Mouse (Mus musculus) midbrain, embryonic 12.5 days (tissue): ENCODE results near the gene Vamp4. TPM values are rescaled to one million over a fixed set of nuclear protein-coding genes. Genes with fewer than 3 reads are reported as not detected.

Experiments
- ATAC-seq: fragments of 200-750 bp; cut with Nextera tagmentation; 2 replicates; pipeline ENCODE4 v1.8.0; 2017; ENCODE audit warnings: low read depth, moderate TSS enrichment, moderate library complexity; ENCODE audit not compliant: low FRiP score
- H3K27ac ChIP-seq: fragments of 300-500 bp; sonication (generic); replicated peaks from 2 replicates; pipeline ENCODE4 v1.5.1; 2016; ENCODE audit warnings: mild to moderate bottlenecking
- H3K27me3 ChIP-seq: fragments of 300-500 bp; sonication (generic); 2 replicates; pipeline ENCODE4 v1.6.1; 2016; ENCODE audit warnings: mild to moderate bottlenecking
- H3K36me3 ChIP-seq: fragments of 300-500 bp; sonication (generic); 2 replicates; pipeline ENCODE4 v1.6.1; 2016
- H3K4me1 ChIP-seq: fragments of 300-500 bp; sonication (generic); 2 replicates; pipeline ENCODE4 v1.6.1; 2016
- H3K4me2 ChIP-seq: fragments of 300-500 bp; sonication (generic); replicated peaks from 2 replicates; pipeline ENCODE4 v1.6.1; 2016; ENCODE audit warnings: mild to moderate bottlenecking, moderate library complexity
- H3K4me3 ChIP-seq: fragments of 300-500 bp; sonication (generic); 2 replicates; pipeline ENCODE4 v1.5.1; 2016; ENCODE audit warnings: mild to moderate bottlenecking
- H3K9ac ChIP-seq: fragments of 300-500 bp; sonication (generic); replicated peaks from 2 replicates; pipeline ENCODE4 v1.6.1; 2016; ENCODE audit warnings: mild to moderate bottlenecking, moderate library complexity
- H3K9me3 ChIP-seq: fragments of 300-500 bp; sonication (generic); 2 replicates; pipeline ENCODE4 v1.6.1; 2016; ENCODE audit warnings: mild to moderate bottlenecking
- WGBS: fragments of 180-500 bp; shearing (Covaris S2); methylation state at CpG from one replicate; pipeline ENCODE4 v1.1.7; 2016; 5-methylcytosine and 5-hydroxymethylcytosine counted together
- polyA plus RNA-seq: library from polyadenylated mRNA; unstranded; fragments of >200 nt; fragmentation: Nextera tagmentation; extraction: Ambion mirVana; gene quantifications from 2 replicates; pipeline ENCODE4 v1.2.1, GENCODE M21; 2016

The Vamp4 gene
- polyA plus RNA-seq = 66.0 and 68.8 TPM in 2 replicates

DNA sequence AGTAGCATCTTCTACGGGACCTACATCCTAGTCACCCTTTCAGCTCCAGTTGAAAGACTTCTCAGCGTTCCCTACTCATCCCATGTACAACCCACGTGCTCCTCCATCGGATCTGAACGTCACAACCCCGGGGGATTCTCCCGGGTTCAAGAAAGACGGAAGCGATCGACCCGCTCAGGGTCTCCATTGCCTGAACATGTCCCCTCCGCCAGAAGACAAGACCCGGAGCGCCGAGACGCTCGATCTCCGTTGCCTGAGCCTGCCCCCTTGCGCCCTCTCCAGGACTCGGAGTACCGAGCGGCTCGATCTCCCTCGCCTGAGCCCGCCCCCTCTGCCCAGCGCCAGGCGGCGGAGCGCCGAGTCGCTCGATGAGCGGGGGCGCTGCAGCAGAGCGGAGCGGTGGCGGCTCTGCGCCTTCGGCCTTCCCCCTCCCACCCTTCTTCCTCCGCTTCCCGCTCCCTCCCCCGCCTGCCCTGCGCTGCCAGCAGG, at the start of gene Vamp4:
Vamp4 (plus strand) TSS at position 256 of the 489 bp plus-strand sequence.
- peaks cover 12% of the 10 kb centered on the region; the same call in 1 of the 2 replicates for H3K4me1 ChIP-seq
- peak within 1 kb of the TSS; percentile 92 for H3K27ac ChIP-seq
- H3K4me2 ChIP-seq = peak within 1 kb of the TSS; percentile 71
- H3K9ac ChIP-seq = peak within 1 kb of the TSS; percentile 89
- peaks cover 12% of the 10 kb centered on the region for H3K36me3 ChIP-seq
- WGBS = under 1% methylated on average over 39 of the region's 43 CpGs
- peak; percentile 97 for ATAC-seq
- no peaks in the 10 kb centered on the region for H3K27me3 ChIP-seq
- peak within 1 kb of the TSS; percentile 89 for H3K4me3 ChIP-seq
- H3K9me3 ChIP-seq = no peaks in the 10 kb centered on the region

DNA sequence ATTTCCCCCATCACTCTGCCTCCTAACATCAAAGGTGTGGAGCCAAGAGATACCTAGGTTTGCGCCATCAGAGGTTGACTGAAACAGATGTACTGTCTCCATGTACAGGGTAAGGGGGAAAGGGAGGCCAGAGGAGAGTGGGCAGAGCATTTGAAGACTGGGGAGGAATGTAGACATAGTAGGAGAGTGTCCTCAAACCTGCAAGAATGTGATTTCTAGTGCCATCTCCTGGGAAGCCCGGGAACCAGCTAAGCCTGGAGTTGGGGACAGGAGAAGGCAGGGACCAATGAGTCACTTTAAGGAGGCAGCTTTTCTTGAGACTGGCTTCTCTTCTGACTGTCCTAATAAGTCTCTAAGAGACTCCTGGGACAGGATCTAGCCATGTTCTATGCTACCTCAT, 40.7 kb upstream of the Vamp4 start:
- no peaks in the 10 kb centered on the region for H3K9me3 ChIP-seq
- H3K9ac ChIP-seq = no peak overlapping the region
- WGBS = 67% methylated on average over 2 of the region's 2 CpGs
- no peaks in the 10 kb centered on the region for H3K27me3 ChIP-seq
- H3K4me3 ChIP-seq = no peak overlapping the region
- no peaks in the 10 kb centered on the region for H3K4me1 ChIP-seq
- ATAC-seq = no peak
- no peak overlapping the region for H3K27ac ChIP-seq
- no peak overlapping the region for H3K4me2 ChIP-seq
- H3K36me3 ChIP-seq = peaks cover 29% of the 10 kb centered on the region

DNA sequence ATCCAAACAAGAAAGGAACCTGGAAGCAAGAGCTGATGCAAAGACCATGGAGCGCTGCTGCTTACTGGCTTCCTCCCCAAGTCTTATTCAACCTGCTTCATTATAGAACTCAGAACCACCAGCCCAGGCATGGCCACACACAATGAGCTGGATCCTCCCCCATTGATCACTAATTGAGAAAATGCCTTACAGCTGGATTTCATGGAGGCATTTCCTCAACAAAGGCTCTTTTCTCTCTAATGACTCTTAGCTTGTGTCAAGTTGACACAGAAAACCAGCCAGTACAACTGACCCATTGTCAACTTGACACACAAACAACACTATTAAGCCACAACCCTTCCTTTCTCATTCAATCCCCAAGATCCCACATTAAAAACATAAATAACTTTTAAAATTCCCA, 39.6 kb upstream of the Vamp4 start:
- Histone ChIP-seq H3K4me3 (no peak overlapping the region), H3K36me3 (peaks cover 39% of the 10 kb centered on the region), H3K4me1 (no peaks in the 10 kb centered on the region), H3K27me3 (no peaks in the 10 kb centered on the region), H3K9ac (no peak overlapping the region), H3K27ac (no peak overlapping the region), H3K9me3 (no peaks in the 10 kb centered on the region), H3K4me2 (no peak overlapping the region)
- no peak for ATAC-seq
- WGBS = 85% methylated on average over 1 of the region's 1 CpGs

- H3K9me3 ChIP-seq = no peaks in the 10 kb centered on the region
- H3K27ac ChIP-seq = no peak overlapping the region
- H3K4me1 ChIP-seq = no peaks in the 10 kb centered on the region
- H3K4me2 ChIP-seq = no peak overlapping the region
- no peak overlapping the region for H3K4me3 ChIP-seq
- 77% methylated on average over 4 of the region's 4 CpGs for WGBS
- H3K36me3 ChIP-seq = peaks cover 49% of the 10 kb centered on the region
- H3K27me3 ChIP-seq = no peaks in the 10 kb centered on the region
- no peak overlapping the region for H3K9ac ChIP-seq
- no peak for ATAC-seq
Measured at GRCm38 (mm10) chr1:162531584-162531983, 38.7 kb upstream of the Vamp4 start.

- Histone ChIP-seq H3K27ac (no peak overlapping the region), H3K4me1 (no peaks in the 10 kb centered on the region), H3K9ac (no peak overlapping the region), H3K4me2 (no peak overlapping the region), H3K36me3 (peaks cover 56% of the 10 kb centered on the region), H3K9me3 (no peaks in the 10 kb centered on the region), H3K4me3 (no peak overlapping the region), H3K27me3 (no peaks in the 10 kb centered on the region)
- no peak for ATAC-seq
- 83% methylated on average over 4 of the region's 4 CpGs for WGBS
Measured at GRCm38 (mm10) chr1:162532330-162532729, 38.0 kb upstream of the Vamp4 start.

DNA sequence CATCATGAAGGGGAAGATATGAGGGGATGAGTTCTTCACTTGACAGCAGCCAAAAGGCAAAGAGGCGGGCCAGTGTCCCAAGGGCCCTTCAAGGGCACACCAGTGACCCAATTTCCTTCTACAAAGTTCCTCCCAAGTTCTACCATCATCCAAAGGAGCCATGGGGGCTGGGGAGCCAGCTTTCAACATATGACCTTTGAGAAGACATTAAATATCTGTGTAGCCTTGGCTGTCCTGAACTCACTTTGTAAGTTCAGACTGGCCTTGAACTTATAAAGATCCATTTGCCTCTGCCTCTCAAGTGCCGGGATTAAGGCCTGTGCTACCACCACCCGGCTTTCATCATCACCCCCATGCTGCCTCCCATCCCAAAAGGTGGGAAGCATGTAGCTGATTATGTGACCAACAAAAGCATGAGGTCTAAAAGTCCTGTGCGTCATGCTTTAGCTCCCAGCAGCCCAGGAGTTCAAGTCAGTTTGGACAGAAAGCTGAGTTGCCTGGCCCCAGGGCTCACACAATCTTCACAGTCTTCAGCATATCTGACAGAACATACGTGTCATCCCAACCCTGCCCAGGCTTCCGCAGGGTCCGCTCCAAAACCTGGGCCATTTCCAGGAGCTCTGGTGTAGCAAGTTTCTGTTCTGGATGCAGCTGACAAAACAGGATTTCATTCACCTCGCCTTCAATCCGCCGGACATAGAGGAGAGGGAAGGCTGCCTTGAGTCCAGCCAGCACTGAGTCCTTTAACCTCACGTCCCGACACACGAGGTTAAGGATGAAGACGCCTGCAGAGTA, 36.4 kb upstream of the Vamp4 start:
- H3K4me3 ChIP-seq = no peak overlapping the region
- no peak overlapping the region for H3K27ac ChIP-seq
- no peaks in the 10 kb centered on the region for H3K27me3 ChIP-seq
- no peak overlapping the region for H3K4me2 ChIP-seq
- no peaks in the 10 kb centered on the region for H3K4me1 ChIP-seq
- H3K36me3 ChIP-seq = peaks cover 70% of the 10 kb centered on the region
- ATAC-seq = no peak
- no peaks in the 10 kb centered on the region for H3K9me3 ChIP-seq
- 95% methylated on average over 14 of the region's 14 CpGs for WGBS
- H3K9ac ChIP-seq = no peak overlapping the region

DNA sequence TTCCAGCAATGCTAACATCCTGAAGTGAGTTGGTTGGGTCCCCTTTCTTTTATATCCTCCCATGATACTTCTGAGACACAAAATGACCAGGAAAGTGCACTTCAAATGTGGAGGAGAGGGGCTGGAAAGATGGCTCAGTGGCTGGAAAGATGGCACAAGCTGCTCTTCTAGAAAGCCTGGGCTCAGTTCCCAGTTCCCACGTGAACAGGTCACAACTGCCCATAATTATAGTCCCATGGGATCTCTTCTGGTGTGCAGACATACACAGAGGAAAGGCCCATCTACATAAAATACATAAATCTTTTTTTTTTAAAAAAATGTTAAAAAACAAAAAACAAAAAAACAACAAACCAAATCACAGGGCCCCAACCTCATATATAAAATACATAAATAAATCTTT, 27.1 kb upstream of the Vamp4 start:
- Histone ChIP-seq H3K4me2 (no peak overlapping the region), H3K4me1 (peaks cover 13% of the 10 kb centered on the region), H3K4me3 (no peak overlapping the region), H3K36me3 (peaks cover 77% of the 10 kb centered on the region), H3K27ac (no peak overlapping the region), H3K9ac (no peak overlapping the region), H3K27me3 (no peaks in the 10 kb centered on the region), H3K9me3 (no peaks in the 10 kb centered on the region)
- WGBS = 84% methylated on average over 1 of the region's 1 CpGs
- no peak for ATAC-seq

GRCm38 (mm10) chr1:162547607-162548006, 22.7 kb upstream of the Vamp4 start:
- Histone ChIP-seq H3K4me3 (peak overlapping the region; percentile 78), H3K4me1 (peaks cover 16% of the 10 kb centered on the region), H3K27ac (no peak overlapping the region), H3K27me3 (no peaks in the 10 kb centered on the region), H3K36me3 (peaks cover 36% of the 10 kb centered on the region), H3K9me3 (no peaks in the 10 kb centered on the region), H3K4me2 (peak overlapping the region; percentile 94), H3K9ac (peak overlapping the region; percentile 62)
- 17% methylated on average over 10 of the region's 10 CpGs for WGBS
- ATAC-seq = no peak

DNA sequence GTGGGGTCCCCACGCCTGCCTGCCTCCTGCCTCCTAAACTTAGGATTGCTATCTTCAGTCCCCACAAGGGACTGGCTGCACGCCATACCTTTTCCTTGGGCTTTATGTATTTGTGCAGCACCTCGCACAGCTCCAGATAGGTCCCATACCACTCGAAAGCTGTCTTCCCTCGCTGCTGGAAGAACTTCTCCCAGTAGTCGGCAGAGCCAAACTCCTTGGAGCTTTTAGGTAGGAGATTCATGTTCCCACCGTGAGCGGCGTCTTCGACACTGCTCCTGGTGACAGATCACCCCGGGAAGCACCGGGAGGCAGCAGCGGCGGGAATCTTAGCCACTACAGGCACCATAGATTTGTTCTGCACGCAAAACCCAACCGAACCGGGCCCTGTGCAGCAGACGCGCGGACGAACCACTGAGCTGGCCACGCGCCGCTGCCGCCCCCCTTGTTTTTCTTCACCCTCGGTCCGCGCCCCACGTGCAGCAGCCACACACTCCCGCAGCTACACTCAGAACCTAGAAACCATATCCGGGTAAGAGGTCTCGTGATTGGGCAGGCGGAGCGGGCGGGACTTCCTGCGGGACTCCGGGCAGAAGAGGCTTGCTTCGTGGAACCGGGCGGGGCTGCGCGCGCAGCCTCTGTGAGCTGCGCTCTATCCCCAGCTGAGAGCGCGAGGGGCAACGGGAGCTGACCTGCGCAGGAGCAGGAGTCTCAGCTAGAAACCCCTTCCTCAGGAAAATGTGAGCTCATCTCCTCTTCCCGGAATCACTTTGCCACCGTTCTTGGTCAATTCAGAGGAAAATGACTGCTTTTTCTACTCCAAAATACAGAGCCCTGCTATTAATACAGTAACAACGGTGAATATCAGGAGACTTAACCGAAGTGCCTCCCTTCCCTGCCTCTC, 22.0 kb upstream of the Vamp4 start, which contains the start of gene Mettl13:
Mettl13 (minus strand) TSS at position 536 of the 901 bp plus-strand sequence.
- H3K9ac ChIP-seq = peak within 1 kb of the TSS; percentile 62
- peaks cover 29% of the 10 kb centered on the region for H3K36me3 ChIP-seq
- 1% methylated on average over 52 of the region's 52 CpGs for WGBS
- H3K27me3 ChIP-seq = no peaks in the 10 kb centered on the region
- H3K4me2 ChIP-seq = peak within 1 kb of the TSS; percentile 94
- ATAC-seq = peak; percentile 98
- H3K4me1 ChIP-seq = peaks cover 16% of the 10 kb centered on the region
- no peaks in the 10 kb centered on the region for H3K9me3 ChIP-seq
- peak within 1 kb of the TSS; percentile 76 for H3K27ac ChIP-seq
- H3K4me3 ChIP-seq = peak within 1 kb of the TSS; percentile 78

- Histone ChIP-seq H3K27ac (peak overlapping the region; percentile 76), H3K9me3 (no peaks in the 10 kb centered on the region), H3K4me3 (peak overlapping the region; percentile 78), H3K4me2 (peak overlapping the region; percentile 94), H3K27me3 (no peaks in the 10 kb centered on the region), H3K36me3 (peaks cover 23% of the 10 kb centered on the region), H3K9ac (peak overlapping the region; percentile 44; the same call in 1 of the 2 replicates), H3K4me1 (peaks cover 16% of the 10 kb centered on the region)
- ATAC-seq = no peak
- WGBS = 77% methylated on average over 10 of the region's 10 CpGs
Measured at GRCm38 (mm10) chr1:162548917-162549613, 21.2 kb upstream of the Vamp4 start.

GRCm38 (mm10) chr1:162549615-162550283, 20.6 kb upstream of the Vamp4 start:
- Histone ChIP-seq H3K9ac (no peak overlapping the region), H3K36me3 (peaks cover 17% of the 10 kb centered on the region), H3K4me1 (peaks cover 16% of the 10 kb centered on the region), H3K27ac (no peak overlapping the region), H3K4me3 (no peak overlapping the region), H3K4me2 (no peak overlapping the region), H3K9me3 (no peaks in the 10 kb centered on the region), H3K27me3 (no peaks in the 10 kb centered on the region)
- ATAC-seq = no peak
- 72% methylated on average over 5 of the region's 5 CpGs for WGBS
